Mouse (Mus musculus): ENCODE data around the gene Nucks1. TPM values are rescaled to one million over a fixed set of nuclear protein-coding genes. Genes with fewer than 3 reads are reported as not detected.

The Nucks1 gene
- polyA plus RNA-seq, 1 experiment, result 63.8 TPM

Other genes starting within 250 kb of the Nucks1 start
- gene Rab7b, start 221.8 kb upstream of the Nucks1 start, polyA plus RNA-seq (2012; rRNA removed), result 2.7 and 3.4 TPM in 2 replicates
- gene Slc26a9, start 166.5 kb upstream of the Nucks1 start, polyA plus RNA-seq (2012; rRNA removed), result 0.06 TPM in 1 of 2 replicates, not detected in the other
- 2.3 and 2.5 TPM in 2 replicates for gene Pm20d1, start 113.2 kb upstream of the Nucks1 start, polyA plus RNA-seq (2012; rRNA removed)
- gene Slc41a1, start 83.0 kb upstream of the Nucks1 start, polyA plus RNA-seq (2012; rRNA removed), result 37.3 and 39.2 TPM in 2 replicates
- 10.2 and 10.6 TPM in 2 replicates for gene Rab29, start 43.3 kb upstream of the Nucks1 start, polyA plus RNA-seq (2012; rRNA removed)
- gene Slc45a3, start 52.4 kb downstream of the Nucks1 start, polyA plus RNA-seq (2012; rRNA removed), result 1.4 and 2.0 TPM in 2 replicates
- 22.7 and 23.2 TPM in 2 replicates for gene Elk4, start 97.1 kb downstream of the Nucks1 start, polyA plus RNA-seq (2012; rRNA removed)
- gene Mfsd4a, start 157.5 kb downstream of the Nucks1 start, polyA plus RNA-seq (2012; rRNA removed), result 44.8 and 53.1 TPM in 2 replicates
- gene Cdk18, start 229.2 kb downstream of the Nucks1 start, polyA plus RNA-seq (2012; rRNA removed), result 28.8 and 43.4 TPM in 2 replicates

All from frontal cortex, adult 2 months (tissue).